Mouse (Mus musculus): Measurements from ENCODE around the gene Apex1.
"Not testable (repeated sequence)": the region's sequence is repeated elsewhere in the genome, so short reads cannot be mapped to it uniquely, and the experiment has no call there.

The Apex1 gene

GRCm38 (mm10) chr14:50925111-50925920, 548 bp downstream of the Apex1 start:
- peak in 1 of 2 experiments; percentile 22 for DNase-seq (ENCODE audit: low spot score in 2 of 2)

- DNase-seq (ENCODE audit: low spot score in 2 of 2) = no peak
Measured at GRCm38 (mm10) chr14:50927366-50927765, 2.6 kb downstream of the Apex1 start.

- DNase-seq (ENCODE audit: low spot score in 2 of 2) = no peak
Measured at GRCm38 (mm10) chr14:50929951-50930350, 5.2 kb downstream of the Apex1 start.

- DNase-seq (ENCODE audit: low spot score in 2 of 2) = peak in 1 of 2 experiments; percentile 23
Measured at GRCm38 (mm10) chr14:50930377-50930753, 5.6 kb downstream of the Apex1 start.

- DNase-seq (ENCODE audit: low spot score in 2 of 2) = peak; percentile 98 to 100
Measured at GRCm38 (mm10) chr14:50930754-50931492, 6.2 kb downstream of the Apex1 start, which contains the start of the genes Pip4p1 and Pnp. Gene Pip4p1, minus strand, starts transcription at chr14:50930856. Gene Pnp, plus strand, starts transcription at chr14:50931082.

GRCm38 (mm10) chr14:50931493-50932020, 6.8 kb downstream of the Apex1 start:
- no peak for DNase-seq (ENCODE audit: low spot score in 2 of 2)

GRCm38 (mm10) chr14:50936649-50937048, 11.9 kb downstream of the Apex1 start:
- DNase-seq (ENCODE audit: low spot score in 2 of 2) = no peak

GRCm38 (mm10) chr14:50938119-50938908, 13.5 kb downstream of the Apex1 start:
- no peak for DNase-seq (ENCODE audit: low spot score in 2 of 2)

- no peak for DNase-seq (ENCODE audit: low spot score in 2 of 2)
Measured at GRCm38 (mm10) chr14:50938940-50939339, 14.2 kb downstream of the Apex1 start.

GRCm38 (mm10) chr14:50943932-50944667, 19.3 kb downstream of the Apex1 start, which contains the start of gene Gm49342:
Gene Gm49342, plus strand, starts transcription at chr14:50944517.
- peak; percentile 91 for DNase-seq (ENCODE audit: low spot score in 2 of 2)

- not testable (repeated sequence) for DNase-seq (ENCODE audit: low spot score in 2 of 2)
Measured at GRCm38 (mm10) chr14:50944668-50945033, 19.9 kb downstream of the Apex1 start.

GRCm38 (mm10) chr14:50945081-50945480, 20.3 kb downstream of the Apex1 start:
- not testable (repeated sequence) for DNase-seq (ENCODE audit: low spot score in 2 of 2)

GRCm38 (mm10) chr14:50945526-50945925, 20.8 kb downstream of the Apex1 start:
- not testable (repeated sequence) for DNase-seq (ENCODE audit: low spot score in 2 of 2)

- no peak for DNase-seq (ENCODE audit: low spot score in 2 of 2)
Measured at GRCm38 (mm10) chr14:50955487-50955886, 30.7 kb downstream of the Apex1 start.

GRCm38 (mm10) chr14:50955942-50956508, 31.3 kb downstream of the Apex1 start, which contains the start of gene Pnp2:
Gene Pnp2, plus strand, starts transcription at chr14:50955992.
- peak; percentile 38 to 48 for DNase-seq (ENCODE audit: low spot score in 2 of 2)

GRCm38 (mm10) chr14:50956724-50957123, 32.0 kb downstream of the Apex1 start:
- not testable (repeated sequence) for DNase-seq (ENCODE audit: low spot score in 2 of 2)

- DNase-seq (ENCODE audit: low spot score in 2 of 2) = not testable (repeated sequence)
Measured at GRCm38 (mm10) chr14:50957146-50957545, 32.4 kb downstream of the Apex1 start.

GRCm38 (mm10) chr14:50958289-50958995, 33.7 kb downstream of the Apex1 start:
- DNase-seq (ENCODE audit: low spot score in 2 of 2) = not testable (repeated sequence)

- DNase-seq (ENCODE audit: low spot score in 2 of 2) = no peak
Measured at GRCm38 (mm10) chr14:50968216-50968980, 43.6 kb downstream of the Apex1 start.
